Mouse (Mus musculus): ENCODE data around the gene Adamts4. TPM values are rescaled to one million over a fixed set of nuclear protein-coding genes. Genes with fewer than 3 reads are reported as not detected.

Gene Adamts4
- 5.0 and 6.1 TPM in 2 replicates for polyA plus RNA-seq (2014; fragmentation: Nextera tagmentation; extraction: Ambion mirVana)

DNA sequence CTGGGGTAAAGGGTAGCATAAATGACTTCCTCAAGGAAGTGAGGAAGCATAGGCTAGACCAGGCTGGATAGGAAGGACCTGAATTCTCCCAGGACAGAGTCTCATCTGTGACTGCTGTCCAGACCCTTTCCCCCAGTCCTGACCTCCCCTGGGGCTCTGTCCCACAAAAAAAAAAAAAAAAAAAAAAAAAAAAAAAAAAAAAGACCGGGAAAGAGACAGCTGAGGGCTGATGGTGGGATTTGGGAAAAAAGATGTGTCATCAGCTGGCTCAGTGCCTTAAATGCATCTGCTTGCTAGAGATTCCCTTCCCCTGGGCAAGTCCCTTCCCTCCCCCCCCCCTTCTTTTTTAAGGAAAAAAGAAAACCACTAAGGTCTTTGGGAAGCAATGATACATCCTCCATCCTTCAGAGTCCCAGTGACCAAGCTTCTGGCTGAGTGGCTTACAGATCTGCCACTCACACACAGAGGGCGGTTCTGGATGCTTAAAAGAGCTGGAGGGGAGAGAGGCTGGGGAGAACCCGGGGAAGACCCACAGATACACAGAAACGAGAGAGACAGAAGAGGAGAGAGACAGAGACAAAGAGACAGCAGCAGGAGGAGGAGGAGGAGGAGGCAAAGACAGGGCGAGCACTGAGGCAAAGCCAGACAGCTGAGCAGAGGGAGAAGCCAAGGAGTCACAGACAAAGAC lies at the start of gene Adamts4:
TSS of gene Adamts4 (plus strand) at position 509 of the 688 bp plus-strand sequence.
- H3K4me2 ChIP-seq (ENCODE audit: low read length) = peak within 1 kb of the TSS; percentile 60
- H3K27me3 ChIP-seq (replicated peaks; ENCODE audit: control insufficient read depth, insufficient read depth, low read length) = no peaks in the 10 kb centered on the region
- H3K4me3 ChIP-seq (ENCODE audit: low read depth, low read length) = peak within 1 kb of the TSS; percentile 28
- H3K9me3 ChIP-seq (ENCODE audit: control insufficient read depth, low read length) = no peaks in the 10 kb centered on the region
- 0 out of 2 replicates have a peak, but pooled peaks cover 7% of the 10 kb centered on the region for H3K36me3 ChIP-seq (ENCODE audit: control insufficient read depth, insufficient read depth, low read length)
- WGBS = 29% methylated on average over 4 of the region's 5 CpGs
- ATAC-seq (replicated peaks; ENCODE audit: low FRiP score, low TSS enrichment, low read depth) = no peak
- H3K4me1 ChIP-seq (replicated peaks; ENCODE audit: control insufficient read depth, insufficient read depth, low read length) = peaks cover 47% of the 10 kb centered on the region
- peak within 1 kb of the TSS; percentile 25 for H3K9ac ChIP-seq (ENCODE audit: low read length)
- DNase-seq (ENCODE audit: low spot score) = peak; percentile 62
- peak within 1 kb of the TSS; percentile 71 for H3K27ac ChIP-seq (ENCODE audit: low read depth)

DNA sequence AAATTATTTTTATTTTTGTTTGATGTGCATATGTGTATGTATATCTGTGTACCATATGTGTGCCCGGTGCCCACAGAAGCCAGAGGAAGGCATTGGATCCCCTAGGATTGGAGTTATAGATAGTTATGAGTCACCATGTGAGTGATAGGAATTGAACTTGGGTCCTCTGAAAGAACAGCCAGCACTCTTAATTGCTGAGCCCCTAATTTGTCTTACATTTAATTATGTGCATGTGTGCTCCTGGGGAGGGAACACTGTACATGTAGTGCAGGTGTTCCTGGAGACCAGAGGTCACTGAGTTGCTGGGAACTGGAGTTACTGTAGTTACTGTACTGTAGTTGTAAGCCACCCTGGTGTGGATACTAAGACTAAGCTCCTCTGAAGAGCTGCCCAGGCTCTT lies 49.5 kb upstream of the Adamts4 start:
- WGBS = 97% methylated on average over 1 of the region's 1 CpGs
- Histone ChIP-seq H3K4me2 (ENCODE audit: low read length) (no peak overlapping the region), H3K27me3 (replicated peaks; ENCODE audit: control insufficient read depth, insufficient read depth, low read length) (peaks cover 13% of the 10 kb centered on the region), H3K36me3 (ENCODE audit: control insufficient read depth, insufficient read depth, low read length) (no peaks in the 10 kb centered on the region), H3K9me3 (ENCODE audit: control insufficient read depth, low read length) (no peaks in the 10 kb centered on the region), H3K9ac (ENCODE audit: low read length) (no peak overlapping the region), H3K4me1 (replicated peaks; ENCODE audit: control insufficient read depth, insufficient read depth, low read length) (peaks cover 1% of the 10 kb centered on the region; the same call in 1 of the 2 replicates), H3K4me3 (ENCODE audit: low read depth, low read length) (no peak overlapping the region), H3K27ac (ENCODE audit: low read depth) (no peak overlapping the region)
- DNase-seq (ENCODE audit: low spot score) = no peak
- no peak for ATAC-seq (replicated peaks; ENCODE audit: low FRiP score, low TSS enrichment, low read depth)

DNA sequence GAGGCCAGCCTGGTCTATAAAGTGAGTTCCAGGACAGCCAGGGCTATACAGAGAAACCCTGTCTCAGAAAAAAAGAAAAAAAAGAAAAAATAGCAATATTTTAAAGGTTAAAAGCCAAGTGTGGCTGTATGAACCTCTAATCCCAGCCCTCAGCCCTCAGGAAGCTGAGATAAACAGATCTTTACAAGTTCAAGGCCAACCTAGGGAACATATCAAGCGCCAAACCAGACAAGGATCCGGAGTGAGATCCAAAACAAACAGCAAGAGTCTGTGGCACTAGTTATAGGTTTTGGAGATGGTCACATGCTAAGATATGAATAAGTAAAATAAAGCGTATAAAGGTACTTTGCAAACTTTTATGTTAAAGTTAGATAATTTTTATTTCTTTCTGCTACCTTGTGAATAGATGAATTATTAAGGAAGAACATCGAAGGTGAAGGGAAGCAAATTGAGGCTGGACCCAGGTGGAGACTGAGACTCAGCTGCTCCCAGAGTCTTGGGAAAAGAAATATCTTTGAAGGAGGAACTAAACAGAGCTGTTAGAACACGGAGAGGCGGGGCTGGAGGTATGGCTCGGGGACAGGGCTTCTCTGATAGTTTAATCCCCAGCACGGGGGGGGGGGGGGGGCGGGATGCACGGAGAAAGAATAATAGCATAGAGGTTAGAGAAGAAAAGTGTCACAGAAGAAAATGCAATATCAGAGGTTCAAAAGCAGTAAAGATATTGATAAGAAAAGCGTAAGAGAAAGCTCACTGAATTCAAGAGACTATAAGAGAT lies 46.6 kb upstream of the Adamts4 start:
- Histone ChIP-seq H3K9ac (ENCODE audit: low read length) (no peak overlapping the region), H3K27me3 (replicated peaks; ENCODE audit: control insufficient read depth, insufficient read depth, low read length) (no peaks in the 10 kb centered on the region), H3K4me3 (ENCODE audit: low read depth, low read length) (no peak overlapping the region), H3K36me3 (ENCODE audit: control insufficient read depth, insufficient read depth, low read length) (no peaks in the 10 kb centered on the region), H3K9me3 (ENCODE audit: control insufficient read depth, low read length) (no peaks in the 10 kb centered on the region), H3K4me1 (replicated peaks; ENCODE audit: control insufficient read depth, insufficient read depth, low read length) (no peaks in the 10 kb centered on the region), H3K27ac (ENCODE audit: low read depth) (no peak overlapping the region), H3K4me2 (ENCODE audit: low read length) (no peak overlapping the region)
- ATAC-seq (replicated peaks; ENCODE audit: low FRiP score, low TSS enrichment, low read depth) = no peak
- no peak for DNase-seq (ENCODE audit: low spot score)
- WGBS = 50% methylated on average over 11 of the region's 11 CpGs

DNA sequence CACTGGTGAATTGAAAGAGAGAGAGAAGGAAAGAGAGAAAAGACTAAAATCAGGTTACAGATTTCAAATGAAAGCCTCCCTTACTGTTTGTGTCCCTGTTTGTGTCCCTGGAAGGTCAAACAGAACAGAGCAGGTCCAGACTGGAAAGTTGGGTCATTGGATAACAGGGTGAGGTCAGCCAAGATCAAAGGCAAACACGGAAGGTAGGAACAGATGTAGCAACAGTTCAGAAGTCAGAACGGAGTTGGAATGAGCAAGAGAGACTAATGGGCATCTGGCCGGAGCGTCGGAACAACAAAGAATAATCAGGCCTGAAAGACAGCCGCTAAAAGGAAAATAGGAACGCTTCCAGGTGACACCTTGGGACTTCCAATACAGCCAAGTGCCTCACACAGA lies 46.0 kb upstream of the Adamts4 start:
- ATAC-seq (replicated peaks; ENCODE audit: low FRiP score, low TSS enrichment, low read depth) = no peak
- Histone ChIP-seq H3K4me1 (replicated peaks; ENCODE audit: control insufficient read depth, insufficient read depth, low read length) (no peaks in the 10 kb centered on the region), H3K27ac (ENCODE audit: low read depth) (no peak overlapping the region), H3K4me2 (ENCODE audit: low read length) (no peak overlapping the region), H3K27me3 (replicated peaks; ENCODE audit: control insufficient read depth, insufficient read depth, low read length) (no peaks in the 10 kb centered on the region), H3K9ac (ENCODE audit: low read length) (no peak overlapping the region), H3K36me3 (ENCODE audit: control insufficient read depth, insufficient read depth, low read length) (no peaks in the 10 kb centered on the region), H3K9me3 (ENCODE audit: control insufficient read depth, low read length) (no peaks in the 10 kb centered on the region), H3K4me3 (ENCODE audit: low read depth, low read length) (no peak overlapping the region)
- 64% methylated on average over 7 of the region's 7 CpGs for WGBS
- DNase-seq (ENCODE audit: low spot score) = no peak

DNA sequence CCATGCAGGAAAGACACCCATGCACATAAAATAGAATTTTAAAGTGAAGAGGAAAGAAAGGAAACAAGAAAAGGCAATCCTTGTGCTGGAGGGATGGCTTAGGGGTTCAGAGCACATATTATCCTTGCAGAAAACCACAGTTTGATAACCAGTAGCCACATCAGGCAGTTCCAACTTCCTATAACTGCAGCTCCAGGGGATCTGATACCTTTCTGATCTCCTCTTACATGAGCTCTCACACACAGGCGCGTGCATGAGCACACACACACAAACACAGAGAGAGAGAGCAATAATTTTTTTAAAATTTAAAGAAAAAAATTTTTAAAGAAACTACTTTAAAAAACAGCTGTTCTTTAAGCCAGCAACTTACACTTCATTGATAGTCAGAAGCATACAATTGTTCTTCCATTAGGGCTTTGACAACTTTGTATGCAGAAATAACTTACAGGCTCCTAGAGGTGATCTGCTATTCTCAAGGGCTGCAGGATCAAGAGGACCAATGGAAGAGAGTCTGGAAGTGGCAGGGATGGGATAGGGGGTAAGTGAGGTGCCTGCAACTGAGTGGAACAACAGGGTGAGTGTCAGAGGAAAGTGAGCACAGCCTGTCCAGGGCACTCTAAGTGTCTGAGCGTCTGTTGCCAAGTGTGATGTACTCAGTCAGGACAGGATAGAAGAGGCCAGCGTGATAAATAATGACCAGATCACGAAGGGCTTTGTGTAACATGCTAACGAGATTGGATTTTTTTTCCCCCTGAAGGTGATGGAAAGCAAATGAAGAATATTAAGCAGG lies 44.3 kb upstream of the Adamts4 start:
- Histone ChIP-seq H3K27ac (ENCODE audit: low read depth) (no peak overlapping the region), H3K4me2 (ENCODE audit: low read length) (no peak overlapping the region), H3K9ac (ENCODE audit: low read length) (no peak overlapping the region), H3K4me1 (replicated peaks; ENCODE audit: control insufficient read depth, insufficient read depth, low read length) (no peaks in the 10 kb centered on the region), H3K4me3 (ENCODE audit: low read depth, low read length) (no peak overlapping the region), H3K36me3 (ENCODE audit: control insufficient read depth, insufficient read depth, low read length) (no peaks in the 10 kb centered on the region), H3K27me3 (replicated peaks; ENCODE audit: control insufficient read depth, insufficient read depth, low read length) (0 out of 2 replicates have a peak, but pooled peaks cover 3% of the 10 kb centered on the region), H3K9me3 (ENCODE audit: control insufficient read depth, low read length) (no peaks in the 10 kb centered on the region)
- WGBS = 83% methylated on average over 6 of the region's 6 CpGs
- no peak for DNase-seq (ENCODE audit: low spot score)
- ATAC-seq (replicated peaks; ENCODE audit: low FRiP score, low TSS enrichment, low read depth) = no peak

DNA sequence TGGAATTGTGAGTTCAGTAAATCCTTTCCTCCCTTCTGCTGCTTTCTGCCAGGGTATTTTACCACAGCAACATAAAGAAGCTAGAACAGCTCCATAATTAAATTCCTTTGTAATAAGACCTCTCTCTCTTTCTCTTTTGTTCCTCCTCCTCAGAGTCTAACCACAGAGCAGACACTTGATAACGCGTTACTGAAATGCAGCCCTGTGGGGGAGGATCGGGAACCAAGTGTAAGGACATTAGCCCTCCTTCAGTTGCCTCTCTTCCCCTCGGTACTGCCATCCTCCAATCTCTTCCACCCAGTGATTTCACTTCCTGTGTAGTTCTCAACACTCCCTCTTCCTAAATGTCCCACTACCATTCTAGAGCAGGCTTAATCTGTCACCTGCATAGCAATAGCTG lies 40.8 kb upstream of the Adamts4 start:
- WGBS = 29% methylated on average over 4 of the region's 4 CpGs
- H3K4me1 ChIP-seq (replicated peaks; ENCODE audit: control insufficient read depth, insufficient read depth, low read length) = no peaks in the 10 kb centered on the region
- H3K27ac ChIP-seq (ENCODE audit: low read depth) = no peak overlapping the region
- ATAC-seq (replicated peaks; ENCODE audit: low FRiP score, low TSS enrichment, low read depth) = no peak
- H3K4me2 ChIP-seq (ENCODE audit: low read length) = no peak overlapping the region
- H3K27me3 ChIP-seq (replicated peaks; ENCODE audit: control insufficient read depth, insufficient read depth, low read length) = 0 out of 2 replicates have a peak, but pooled peaks cover 3% of the 10 kb centered on the region
- H3K9me3 ChIP-seq (ENCODE audit: control insufficient read depth, low read length) = no peaks in the 10 kb centered on the region
- H3K9ac ChIP-seq (ENCODE audit: low read length) = no peak overlapping the region
- H3K4me3 ChIP-seq (ENCODE audit: low read depth, low read length) = no peak overlapping the region
- no peak for DNase-seq (ENCODE audit: low spot score)
- no peaks in the 10 kb centered on the region for H3K36me3 ChIP-seq (ENCODE audit: control insufficient read depth, insufficient read depth, low read length)

DNA sequence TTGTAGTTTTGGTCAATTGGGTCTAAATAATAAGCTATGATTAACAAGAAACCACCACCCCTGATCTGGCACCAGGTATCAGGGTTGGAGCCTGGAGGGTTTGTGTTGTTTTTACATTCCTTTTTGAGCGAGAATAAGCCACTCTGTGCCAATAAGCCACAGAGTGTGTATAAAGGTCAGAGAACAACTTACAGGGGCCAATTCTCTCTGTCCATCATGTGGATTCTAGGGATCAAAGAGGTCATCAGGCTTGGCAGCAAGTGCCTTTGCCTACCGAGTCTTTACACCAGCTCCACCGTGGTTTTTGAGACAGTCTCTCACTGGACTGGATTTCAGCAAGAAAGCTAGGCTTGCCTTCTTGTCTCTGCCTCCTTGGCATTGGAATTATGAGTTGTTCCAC lies 37.4 kb upstream of the Adamts4 start:
- Histone ChIP-seq H3K27me3 (replicated peaks; ENCODE audit: control insufficient read depth, insufficient read depth, low read length) (0 out of 2 replicates have a peak, but pooled peaks cover 3% of the 10 kb centered on the region), H3K36me3 (ENCODE audit: control insufficient read depth, insufficient read depth, low read length) (no peaks in the 10 kb centered on the region), H3K4me3 (ENCODE audit: low read depth, low read length) (no peak overlapping the region), H3K9me3 (ENCODE audit: control insufficient read depth, low read length) (no peaks in the 10 kb centered on the region), H3K4me1 (replicated peaks; ENCODE audit: control insufficient read depth, insufficient read depth, low read length) (no peaks in the 10 kb centered on the region), H3K4me2 (ENCODE audit: low read length) (no peak overlapping the region), H3K27ac (ENCODE audit: low read depth) (no peak overlapping the region), H3K9ac (ENCODE audit: low read length) (no peak overlapping the region)
- no peak for DNase-seq (ENCODE audit: low spot score)
- WGBS = 51% methylated on average over 3 of the region's 3 CpGs
- ATAC-seq (replicated peaks; ENCODE audit: low FRiP score, low TSS enrichment, low read depth) = no peak

DNA sequence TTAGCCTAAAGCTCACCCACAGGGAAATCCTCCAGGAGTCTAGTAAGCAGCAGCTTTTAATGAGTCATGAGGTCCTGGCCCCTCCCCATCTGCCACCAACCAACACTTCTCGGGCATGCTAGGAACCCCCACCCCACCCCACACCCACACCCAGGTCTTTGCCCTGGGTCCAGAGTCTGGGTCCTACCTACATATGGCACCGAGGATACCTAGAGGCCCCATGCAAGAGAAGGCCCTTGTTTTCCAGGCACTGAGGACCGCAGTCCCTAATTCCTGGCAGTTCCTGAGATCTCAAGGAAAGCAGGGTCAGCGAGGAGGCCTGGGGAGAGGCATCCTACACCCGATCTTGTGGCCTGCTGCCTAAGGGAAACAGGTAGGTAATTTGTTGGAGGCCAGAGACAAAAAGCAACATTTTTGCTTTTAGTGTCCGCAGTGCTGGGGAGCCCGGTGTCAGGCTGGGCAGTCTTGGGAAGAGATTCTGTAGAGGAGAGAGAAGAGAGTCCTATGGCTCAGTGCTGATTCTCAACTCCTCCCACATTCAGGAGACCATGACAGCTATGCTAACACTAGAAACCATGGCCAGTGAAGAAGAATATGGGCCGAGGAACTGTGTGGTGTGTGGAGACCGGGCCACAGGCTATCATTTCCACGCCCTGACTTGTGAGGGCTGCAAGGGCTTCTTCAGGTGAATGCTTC lies 36.3 kb upstream of the Adamts4 start, which contains the start of gene Nr1i3:
TSS of gene Nr1i3 (plus strand) at position 170 of the 696 bp plus-strand sequence.
- no peak for DNase-seq (ENCODE audit: low spot score)
- 67% methylated on average over 10 of the region's 10 CpGs for WGBS
- H3K36me3 ChIP-seq (ENCODE audit: control insufficient read depth, insufficient read depth, low read length) = peaks cover 2% of the 10 kb centered on the region
- no peaks in the 10 kb centered on the region for H3K4me1 ChIP-seq (replicated peaks; ENCODE audit: control insufficient read depth, insufficient read depth, low read length)
- H3K27me3 ChIP-seq (replicated peaks; ENCODE audit: control insufficient read depth, insufficient read depth, low read length) = 0 out of 2 replicates have a peak, but pooled peaks cover 3% of the 10 kb centered on the region
- no peaks in the 10 kb centered on the region for H3K9me3 ChIP-seq (ENCODE audit: control insufficient read depth, low read length)
- no peak within 1 kb of the TSS for H3K9ac ChIP-seq (ENCODE audit: low read length)
- peak; percentile 71 for ATAC-seq (replicated peaks; ENCODE audit: low FRiP score, low TSS enrichment, low read depth)
- H3K4me2 ChIP-seq (ENCODE audit: low read length) = no peak within 1 kb of the TSS
- H3K27ac ChIP-seq (ENCODE audit: low read depth) = no peak within 1 kb of the TSS
- H3K4me3 ChIP-seq (ENCODE audit: low read depth, low read length) = no peak within 1 kb of the TSS

All from intestine, embryonic 14.5 days (tissue).